Mouse (Mus musculus): ENCODE measurements around the gene Smim27.
A peak's percentile ranks its signal among the peaks of the same experiment; 100 is the strongest.
"Not testable (repeated sequence)": the region's sequence is repeated elsewhere in the genome, so short reads cannot be mapped to it uniquely, and the experiment has no call there.

The Smim27 gene

DNA sequence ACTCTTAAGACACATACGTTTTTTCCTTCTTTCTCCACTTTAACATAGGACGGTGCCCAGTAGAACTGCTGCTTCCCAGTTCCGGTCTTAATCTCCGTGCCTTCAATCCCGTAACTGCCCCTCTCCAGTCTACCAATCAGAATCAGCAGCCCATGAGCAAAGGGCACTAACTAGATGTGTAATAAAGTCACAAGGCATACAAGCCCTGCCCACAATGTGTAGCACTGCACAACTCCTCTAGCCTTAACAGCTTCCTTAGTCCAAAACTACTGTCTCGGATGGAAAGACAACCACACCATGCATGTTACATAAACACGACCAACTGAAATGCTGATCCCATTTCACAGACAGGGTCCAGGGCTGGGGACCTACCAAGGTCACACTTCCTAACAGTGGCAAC is 1.7 kb upstream of the Smim27 start:
- no peak for DNase-seq

DNA sequence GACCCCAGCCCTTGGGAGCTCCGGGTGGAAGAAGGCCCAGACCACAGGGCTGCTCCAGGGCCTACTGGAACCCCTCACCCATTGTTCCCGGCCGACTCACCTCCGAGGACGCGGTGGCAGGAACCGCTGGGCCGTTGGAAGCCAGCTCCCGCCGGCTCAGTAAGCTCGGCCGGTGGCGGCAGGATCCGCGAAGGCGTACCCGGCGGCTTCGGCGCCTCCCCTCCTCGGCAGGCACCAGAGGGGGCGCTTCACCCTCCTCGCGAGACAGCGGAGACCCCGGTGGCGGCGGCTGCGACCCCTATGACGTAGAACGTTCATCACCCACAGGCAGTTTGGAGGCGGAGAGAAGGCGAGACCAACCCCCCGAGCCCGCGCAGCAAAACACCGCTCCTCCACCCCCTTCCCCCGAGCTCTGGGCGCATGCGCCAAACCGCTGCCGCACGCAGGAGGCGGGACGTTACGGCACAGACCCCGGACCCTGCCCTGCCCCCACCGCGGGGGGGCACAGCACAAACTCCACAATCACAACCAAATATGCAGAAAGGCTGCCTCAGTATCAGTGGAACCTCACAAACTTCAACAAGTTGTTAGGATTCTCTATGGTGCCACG is 1.1 kb upstream of the Smim27 start:
- peak; percentile 91 for DNase-seq

DNA sequence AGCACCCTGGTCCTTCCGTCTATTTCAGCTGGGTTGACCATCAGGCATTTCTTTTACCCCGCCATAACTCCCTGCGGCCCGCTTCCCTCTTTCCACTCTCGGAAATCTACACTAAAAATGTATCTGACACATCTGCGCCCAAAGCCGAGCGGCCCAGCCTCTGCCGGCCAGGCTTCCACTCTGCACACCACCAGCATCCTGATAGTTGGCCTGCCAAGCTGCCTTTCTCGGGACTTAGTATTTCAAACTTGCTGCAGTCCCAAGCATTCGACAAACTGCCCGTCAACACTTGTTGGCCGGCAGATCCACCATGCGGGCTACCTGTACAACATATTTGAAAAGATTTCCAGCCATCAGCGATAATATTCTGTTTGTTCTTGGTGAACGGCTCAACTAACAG is 544 bp upstream of the Smim27 start:
- DNase-seq = no peak

DNA sequence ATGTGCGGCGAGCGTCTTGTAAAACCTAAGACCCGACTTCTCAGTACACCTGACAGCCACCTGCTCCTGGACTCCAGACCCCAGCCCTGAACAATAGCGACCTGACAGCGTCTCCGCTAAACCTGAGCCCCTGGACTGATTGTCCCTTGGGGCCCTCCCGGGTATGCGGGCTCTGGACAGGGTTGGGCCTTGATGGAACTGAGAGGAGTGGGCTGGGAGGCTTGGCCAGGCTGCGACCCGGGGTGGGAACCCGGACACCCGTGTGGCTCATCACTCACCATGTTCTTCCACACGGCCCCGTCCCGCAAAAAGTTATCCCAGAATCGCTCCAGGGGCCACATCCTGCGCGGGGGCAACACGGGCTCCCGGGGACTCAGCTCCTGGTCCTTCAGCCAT is 9.5 kb downstream of the Smim27 start:
- DNase-seq = no peak

DNA sequence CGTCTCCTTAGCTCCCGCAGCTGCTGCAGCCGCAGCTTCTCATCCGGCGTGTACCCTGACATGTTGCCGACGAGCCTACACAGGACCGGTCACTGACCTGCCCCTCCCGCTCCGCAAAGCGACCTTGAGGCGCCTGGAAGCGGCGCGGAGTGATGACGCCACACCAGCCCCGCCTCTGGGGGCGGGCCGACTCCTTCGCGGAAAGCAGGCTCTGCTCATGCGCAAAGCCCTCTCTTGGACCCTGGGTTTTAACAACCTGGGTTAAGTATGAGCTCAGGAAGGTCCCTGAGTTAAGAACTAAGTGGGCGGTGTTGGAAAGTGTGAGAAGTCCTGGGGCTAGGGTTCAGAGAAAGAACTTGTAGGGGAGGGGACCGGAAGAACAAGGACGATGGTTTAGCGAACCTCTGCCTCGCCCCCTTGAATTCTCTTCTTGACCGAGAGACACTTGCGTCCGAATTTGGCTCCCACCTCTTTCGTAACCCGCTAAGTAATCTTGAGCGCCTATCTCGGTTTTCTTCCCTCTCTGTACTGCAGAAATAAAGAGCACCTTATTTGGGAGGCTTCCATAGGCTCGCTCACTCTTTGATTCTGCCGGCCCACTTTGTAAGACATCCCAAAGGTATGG is 10.0 kb downstream of the Smim27 start, which contains the start of gene Ndufb6:
TSS of gene Ndufb6 (minus strand) at position 146 of the 625 bp plus-strand sequence.
- DNase-seq = peak; percentile 98

DNA sequence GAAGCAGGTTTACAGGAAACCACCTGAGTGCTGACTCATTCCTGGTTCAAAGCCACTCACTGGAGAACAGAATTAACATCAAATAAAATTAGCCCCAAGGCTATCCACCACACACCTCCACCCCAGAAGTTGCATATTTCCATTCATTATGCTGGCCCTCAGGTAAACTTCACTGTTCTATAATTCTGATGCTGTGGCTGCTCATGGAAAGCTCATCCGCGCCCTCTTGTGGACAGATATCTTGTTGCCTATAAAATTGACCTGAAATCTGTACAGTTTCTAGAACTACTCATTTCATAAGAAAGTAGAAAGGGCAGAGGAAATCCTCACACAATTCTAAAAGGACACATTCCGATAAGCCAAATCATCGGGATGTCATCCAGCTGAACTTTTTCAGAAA is 16.2 kb downstream of the Smim27 start:
- peak; percentile 70 for DNase-seq

DNA sequence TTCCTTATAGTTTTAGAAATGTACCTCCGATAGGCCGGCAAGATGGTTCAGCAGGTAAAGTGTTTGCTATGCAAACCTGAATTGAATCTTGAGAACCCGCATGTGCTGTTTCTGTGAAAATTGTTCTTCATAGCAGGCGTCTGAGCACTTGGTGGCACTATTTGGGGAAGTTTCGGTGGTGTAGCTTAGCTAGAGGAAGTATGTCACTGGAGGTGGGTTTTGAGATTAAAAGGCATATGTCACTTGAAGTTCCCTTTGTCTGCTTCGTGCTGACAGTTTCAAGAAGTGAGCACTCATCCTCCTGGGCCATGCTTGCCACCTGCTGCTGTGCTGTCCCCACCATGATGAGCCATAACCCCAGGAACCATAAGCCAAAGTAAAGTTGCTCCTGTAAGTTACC is 18.0 kb downstream of the Smim27 start:
- no peak for DNase-seq

DNA sequence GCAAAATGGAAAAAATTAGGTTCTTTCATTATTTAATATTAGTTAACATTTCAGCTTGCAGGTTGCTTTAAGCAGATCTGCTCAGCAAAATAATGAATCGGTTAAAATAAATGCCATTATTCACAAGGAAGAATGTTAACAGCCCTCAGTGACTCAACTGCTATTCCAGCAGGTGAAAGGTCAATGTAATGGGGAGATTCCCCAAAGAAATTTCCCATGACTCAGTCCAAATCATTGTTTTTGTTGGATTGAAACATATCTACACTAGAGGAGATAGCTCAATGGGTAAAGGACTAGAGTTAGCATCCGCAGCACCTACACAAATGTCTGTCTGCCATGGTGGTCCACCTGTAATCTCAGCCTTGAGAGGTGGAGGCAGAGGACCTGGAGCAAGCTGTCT is 19.7 kb downstream of the Smim27 start:
- DNase-seq = no peak

DNA sequence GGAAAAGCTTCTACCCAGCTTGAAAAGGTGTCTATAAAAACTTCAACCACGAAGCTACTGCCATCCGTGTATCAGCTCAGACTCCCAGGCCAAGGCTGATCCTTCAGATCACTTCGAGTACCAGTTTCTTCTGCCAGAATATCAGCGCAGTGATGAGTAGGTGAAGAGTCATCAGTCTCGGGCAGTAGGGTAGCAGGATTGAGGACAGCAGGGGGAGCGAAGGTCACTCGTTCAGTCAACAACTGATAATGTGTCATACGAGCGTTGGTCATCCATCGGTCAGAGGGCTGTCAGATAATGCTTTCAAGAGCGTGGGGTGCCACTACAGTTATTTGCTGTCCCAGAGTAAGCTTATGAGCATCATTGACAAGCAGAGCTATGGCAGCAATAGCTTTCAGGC is 22.1 kb downstream of the Smim27 start:
- not testable (repeated sequence) for DNase-seq

DNA sequence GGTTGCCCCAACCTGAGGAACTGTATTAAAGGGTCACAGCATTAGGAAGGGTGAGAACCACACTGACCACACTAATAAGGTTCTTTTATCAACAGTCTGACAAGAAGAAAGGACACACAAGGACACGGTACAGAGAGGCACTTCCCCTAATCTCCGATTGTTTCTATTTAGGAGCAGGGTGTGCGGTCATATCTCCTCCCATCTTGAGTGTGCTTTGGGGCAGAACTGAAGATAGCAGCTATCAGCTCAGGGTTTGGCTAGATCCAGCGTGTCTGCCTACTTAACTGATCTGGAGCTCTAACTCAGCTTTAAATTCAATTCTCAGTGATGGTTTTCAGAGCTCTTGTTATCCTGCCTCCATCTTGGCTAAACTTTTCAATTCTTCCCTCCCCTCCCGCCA is 29.8 kb downstream of the Smim27 start:
- no peak for DNase-seq

DNA sequence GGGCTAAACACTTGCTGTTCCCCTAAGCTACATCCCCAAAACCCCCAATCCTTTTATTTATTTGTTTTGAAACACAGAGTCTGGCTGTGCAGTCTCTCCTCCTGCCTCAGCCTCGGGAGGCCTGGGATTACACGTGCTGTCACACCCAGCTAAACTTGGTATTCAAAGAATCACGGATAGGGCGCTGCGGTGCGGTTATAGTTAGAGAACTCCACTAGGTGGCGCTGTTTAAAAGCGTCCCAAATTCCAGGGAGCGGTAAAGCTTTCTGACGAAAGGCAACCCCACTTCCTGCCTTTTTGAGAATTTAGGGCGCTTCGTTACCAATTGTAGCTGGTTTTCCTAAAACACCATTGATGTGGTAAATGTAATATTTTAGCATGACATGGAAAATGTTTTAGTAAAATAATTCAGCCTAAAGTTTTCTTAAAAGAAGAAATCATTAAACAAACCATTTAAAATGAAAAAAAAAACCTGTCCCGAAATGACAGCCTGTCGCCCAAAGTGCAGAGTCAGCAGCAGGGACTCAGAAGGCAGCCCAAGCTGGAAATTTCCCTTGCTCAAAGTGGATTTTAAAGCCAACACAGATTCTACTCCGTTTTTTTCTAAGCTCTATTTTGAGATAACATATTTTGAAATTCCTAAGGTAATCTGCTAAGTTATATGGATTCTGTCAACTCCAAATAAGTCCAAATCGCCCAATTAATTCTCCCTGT is 31.9 kb downstream of the Smim27 start:
- DNase-seq = peak; percentile 58

DNA sequence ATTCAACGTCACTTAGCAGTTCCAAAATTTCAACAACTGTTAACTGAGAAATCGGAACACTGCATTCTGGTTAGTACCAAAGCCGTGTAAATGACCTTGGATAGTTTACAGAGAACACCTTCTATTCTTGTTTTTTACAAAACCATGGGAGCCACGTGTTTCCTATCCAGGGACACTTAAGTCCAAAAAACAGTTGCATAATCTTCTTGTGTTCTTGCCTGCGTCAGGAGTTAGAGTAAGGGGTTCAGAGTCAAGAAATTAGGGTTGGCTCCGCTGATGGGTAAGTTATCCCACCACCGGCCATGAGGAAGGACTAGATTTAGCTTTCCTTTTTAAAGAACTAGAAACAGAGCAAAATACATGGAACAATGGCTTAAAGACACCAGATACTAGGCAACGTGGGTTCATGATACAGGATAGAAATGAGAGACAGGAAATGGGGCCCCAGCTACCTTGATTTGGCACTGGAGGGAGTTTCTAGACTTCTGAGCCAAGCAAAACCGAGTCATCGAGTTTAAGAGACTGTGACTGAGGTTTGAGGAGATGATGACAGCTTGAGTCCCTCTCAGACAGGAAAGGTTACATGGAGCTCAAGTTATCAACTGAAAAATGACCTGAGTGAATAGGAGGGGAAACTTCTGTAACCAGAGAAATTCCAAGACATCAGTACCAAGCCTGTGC is 33.2 kb downstream of the Smim27 start:
- no peak for DNase-seq

DNA sequence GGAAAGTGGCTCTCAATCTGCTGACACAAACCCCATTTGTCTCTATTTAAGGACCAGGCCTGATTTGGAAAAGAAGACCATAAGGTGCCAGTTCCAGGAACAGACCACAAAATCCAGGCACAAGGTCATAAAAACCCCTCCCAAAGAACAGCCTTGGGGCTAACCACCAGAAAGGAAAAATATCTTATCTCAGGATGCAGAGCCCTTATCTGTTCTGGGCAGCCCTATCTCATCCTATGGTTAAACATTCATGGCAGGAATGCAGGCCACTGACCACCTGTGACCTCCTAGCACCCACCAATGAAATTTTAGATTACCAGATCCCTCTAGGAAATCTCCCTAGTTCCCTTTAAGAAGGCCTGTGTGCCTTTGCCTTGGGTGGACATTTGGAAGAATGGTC is 40.3 kb downstream of the Smim27 start:
- no peak for DNase-seq

DNA sequence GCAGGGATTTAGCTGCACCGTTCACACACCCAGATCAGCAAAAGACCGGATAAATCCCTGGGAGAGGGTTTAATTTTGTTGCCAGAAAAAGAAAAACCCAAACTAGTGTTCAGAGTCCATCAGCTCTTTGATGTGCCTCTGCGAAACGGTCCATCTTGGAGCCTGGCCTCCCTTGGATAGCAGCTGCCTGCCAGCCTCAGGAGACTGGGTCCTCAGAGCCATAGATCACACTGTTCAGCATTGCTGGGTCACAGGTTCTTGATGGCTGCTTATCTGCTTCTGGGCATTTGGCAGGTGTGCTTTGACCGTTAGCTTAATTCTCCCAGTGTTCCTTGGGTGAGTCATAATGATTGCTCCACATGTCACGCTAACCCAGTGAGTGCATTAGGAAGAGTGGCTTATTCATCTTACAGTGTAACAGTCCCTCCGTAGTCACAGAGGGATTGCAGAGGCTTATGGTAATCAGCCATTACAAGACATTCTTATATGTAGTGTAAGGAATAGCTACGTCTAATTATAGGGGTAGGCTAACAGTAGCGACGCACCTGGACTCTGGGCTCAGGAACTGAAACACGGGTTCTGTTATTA is 41.5 kb downstream of the Smim27 start:
- no peak for DNase-seq

DNA sequence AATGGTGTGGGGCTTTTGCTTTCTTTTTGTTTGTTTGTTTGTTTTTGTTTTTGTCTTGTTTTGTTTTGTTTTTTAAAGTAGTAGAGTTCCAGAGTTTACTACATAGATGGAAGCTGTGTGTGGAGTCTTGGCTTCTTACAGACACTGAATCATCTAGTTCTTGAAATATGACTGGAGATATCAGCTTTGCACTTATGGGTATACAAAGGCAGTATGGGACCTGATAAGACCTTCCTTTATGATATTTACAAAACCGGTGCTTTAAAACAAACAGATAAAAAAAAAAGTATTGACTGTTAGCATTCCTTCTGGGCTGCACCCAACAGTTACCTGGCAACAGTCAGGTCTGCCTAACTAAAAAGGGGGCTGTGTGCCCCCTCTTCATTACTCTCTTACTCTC is 42.8 kb downstream of the Smim27 start:
- DNase-seq = no peak

DNA sequence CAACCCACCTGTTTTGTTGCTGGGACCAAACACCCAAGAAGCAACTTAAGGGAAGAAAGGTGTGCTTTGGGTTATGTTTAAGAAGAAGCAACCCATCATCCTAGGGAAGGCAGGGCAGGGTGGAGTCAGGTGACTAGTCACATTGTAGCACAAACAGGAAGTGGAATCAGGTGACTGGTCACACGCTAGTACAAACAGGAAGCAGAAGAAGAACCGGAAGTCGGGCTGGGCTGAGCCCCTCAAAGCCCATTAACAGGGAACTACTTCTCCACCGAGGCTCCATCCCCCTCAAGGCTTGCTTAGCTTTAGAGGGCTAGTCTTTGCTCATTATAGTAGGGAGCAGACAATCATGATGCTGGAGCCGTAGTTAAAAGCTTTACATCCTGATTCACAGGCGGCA is 43.6 kb downstream of the Smim27 start:
- no peak for DNase-seq

DNA sequence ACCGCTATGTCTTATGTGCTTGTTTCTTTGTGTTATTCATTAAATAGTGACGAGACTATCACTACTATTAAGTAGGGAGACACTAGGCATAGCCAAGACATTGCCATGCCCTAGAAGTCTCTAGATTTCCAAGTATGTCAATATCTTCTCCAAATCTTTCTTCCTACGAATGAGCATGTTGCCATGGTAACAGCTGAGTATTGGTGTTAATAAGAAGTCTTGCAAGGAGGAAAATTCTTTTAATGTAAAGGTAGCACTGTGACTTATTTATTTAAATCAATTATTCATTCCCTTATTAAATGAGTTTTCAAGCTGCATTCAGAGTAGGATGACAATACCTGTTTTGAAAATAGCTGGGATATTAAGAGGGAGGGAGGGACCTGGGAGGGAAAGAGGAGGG is 48.0 kb downstream of the Smim27 start:
- no peak for DNase-seq

Measured in right cerebral cortex, postnatal 14 days (tissue).